Mouse (Mus musculus) heart, adult 8-10 months (tissue): Measurements from ENCODE around the gene Arpp19. TPM values are rescaled to one million over a fixed set of nuclear protein-coding genes. Genes with fewer than 3 reads are reported as not detected.

Experiments used
- DNase-seq: peaks from one replicate; pipeline ENCODE4 v3.0.0; 2022; ENCODE audit warnings: low spot score
- total RNA-seq, 4 experiments: library from RNA; stranded (reverse); gene quantifications; 2 replicates each; pipeline ENCODE4 v1.2.4; 2022

Gene Arpp19
- total RNA-seq: 100 to 1,000 TPM; 151 to 245 (median 188) TPM

DNA sequence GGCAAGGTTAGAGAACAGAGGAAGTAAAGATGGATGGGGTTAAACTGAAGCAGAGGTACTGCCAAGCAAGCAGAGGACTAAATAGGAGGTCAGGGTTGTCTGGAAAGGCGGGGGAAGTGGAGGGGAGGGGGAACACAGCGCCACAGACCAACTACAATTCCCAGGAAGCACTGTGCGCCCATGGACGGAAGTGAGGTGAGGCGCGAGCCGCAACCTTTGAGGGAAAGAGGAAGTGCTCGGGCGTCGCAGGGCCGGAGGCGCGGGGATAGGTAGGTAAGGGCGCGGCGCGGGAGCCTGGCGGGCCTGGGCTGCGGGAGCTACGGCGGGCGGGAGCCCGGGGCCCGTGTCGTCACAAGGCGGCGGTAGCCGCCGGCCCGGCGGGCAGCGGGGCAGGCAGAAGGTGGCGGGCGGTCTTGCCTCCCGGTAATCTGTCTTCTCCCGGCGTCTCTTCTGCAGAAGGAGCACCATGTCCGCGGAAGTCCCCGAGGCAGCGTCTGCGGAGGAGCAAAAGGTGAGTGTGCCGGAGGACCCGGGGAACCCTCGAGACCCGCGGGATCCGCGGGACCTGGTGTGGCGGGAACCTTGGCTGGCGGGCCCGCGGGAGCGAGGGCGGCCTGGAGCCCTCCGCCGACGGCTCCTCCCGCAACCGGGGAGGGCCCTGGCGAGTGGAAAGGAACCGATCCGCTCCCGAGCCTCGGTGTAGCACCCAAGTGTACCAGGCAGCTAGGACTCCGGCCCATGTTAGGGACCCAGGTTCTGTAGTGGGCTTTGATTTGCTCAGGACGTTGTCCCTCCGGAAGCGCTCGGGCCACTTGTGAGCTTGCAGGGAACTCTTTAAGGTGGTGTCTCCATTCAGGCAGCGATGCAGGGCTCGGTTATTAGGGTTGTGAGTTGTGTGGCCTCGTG is at the start of gene Arpp19:
Arpp19 (plus strand) TSS at position 164 of the 906 bp plus-strand sequence.
- DNase-seq: peak; percentile 80

GRCm38 (mm10) chr9:74988893-74989460 is 48.4 kb upstream of the Arpp19 start:
- DNase-seq: no peak

- no peak for DNase-seq
These were observed 47.4 kb upstream of the Arpp19 start for GRCm38 (mm10) chr9:74989990-74990389.

- no peak for DNase-seq
These were observed 42.7 kb upstream of the Arpp19 start for GRCm38 (mm10) chr9:74994611-74995257.

- no peak for DNase-seq
These were observed 41.1 kb upstream of the Arpp19 start for GRCm38 (mm10) chr9:74996349-74996748.

DNA sequence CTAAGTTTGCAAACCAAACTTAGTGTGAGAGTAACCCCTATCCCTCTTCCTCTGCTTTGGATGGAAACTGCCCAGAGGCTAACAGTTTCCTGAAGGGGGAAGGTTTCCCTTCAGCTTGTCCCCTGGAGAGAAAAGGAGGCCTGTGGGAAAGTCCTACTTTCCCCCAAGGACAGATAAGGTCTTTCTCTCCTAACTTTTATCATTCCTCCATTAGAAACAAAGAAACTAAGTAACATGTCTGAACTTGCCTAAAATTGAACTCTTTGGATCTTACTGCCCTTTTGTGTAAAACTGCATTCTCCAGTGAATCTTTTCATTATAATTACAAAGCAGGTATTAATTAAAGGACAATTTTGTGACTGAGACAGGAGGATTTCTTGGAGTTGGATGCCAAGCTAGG is 39.4 kb upstream of the Arpp19 start:
- DNase-seq: no peak

GRCm38 (mm10) chr9:75001006-75001405 is 36.4 kb upstream of the Arpp19 start:
- no peak for DNase-seq

- peak; percentile 65 for DNase-seq
These were observed 35.7 kb upstream of the Arpp19 start for GRCm38 (mm10) chr9:75001611-75002204.

GRCm38 (mm10) chr9:75002262-75002661 is 35.2 kb upstream of the Arpp19 start:
- no peak for DNase-seq

DNA sequence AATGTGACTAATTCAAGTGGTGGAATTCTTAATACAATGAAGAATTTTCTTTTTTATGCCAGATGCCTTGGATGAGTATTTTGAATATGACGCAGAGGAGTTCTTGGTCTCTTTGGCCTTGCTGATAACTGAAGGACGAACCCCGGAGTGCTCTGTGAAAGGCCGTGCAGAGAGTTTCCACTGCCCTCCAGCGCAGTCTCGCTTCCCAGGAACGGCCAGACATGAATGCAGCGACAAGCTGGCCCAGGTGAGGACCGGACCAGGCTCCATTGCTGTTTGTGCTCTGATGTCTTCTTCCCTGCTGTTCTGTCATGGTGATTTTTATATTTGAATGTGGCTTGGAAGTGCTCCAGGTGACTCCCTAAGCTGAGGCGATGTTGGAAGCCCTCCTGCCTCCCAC is 33.2 kb upstream of the Arpp19 start:
- no peak for DNase-seq

GRCm38 (mm10) chr9:75016591-75016990 is 20.8 kb upstream of the Arpp19 start:
- DNase-seq: no peak

- DNase-seq: no peak
These were observed 18.2 kb upstream of the Arpp19 start for GRCm38 (mm10) chr9:75019181-75019580.

DNA sequence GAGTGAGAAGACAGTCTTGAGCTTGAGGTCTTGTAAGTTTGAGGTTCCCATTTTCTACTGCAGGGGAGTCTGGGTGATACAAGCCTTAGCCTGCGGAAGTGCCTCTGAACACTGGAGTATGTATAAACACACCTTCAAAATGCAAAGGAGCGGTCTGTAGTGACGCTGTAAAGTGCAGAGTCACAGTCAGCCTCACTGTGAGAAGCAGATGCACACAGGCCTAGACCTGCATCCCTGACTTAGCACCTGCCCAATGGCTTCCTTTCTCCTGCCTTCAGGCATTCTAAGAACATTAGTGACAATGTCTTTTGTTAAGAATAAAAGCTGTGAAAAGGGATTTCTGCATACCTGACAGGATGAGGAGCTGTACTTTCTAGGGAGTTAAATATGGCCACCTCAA is 17.8 kb upstream of the Arpp19 start:
- DNase-seq: no peak

DNA sequence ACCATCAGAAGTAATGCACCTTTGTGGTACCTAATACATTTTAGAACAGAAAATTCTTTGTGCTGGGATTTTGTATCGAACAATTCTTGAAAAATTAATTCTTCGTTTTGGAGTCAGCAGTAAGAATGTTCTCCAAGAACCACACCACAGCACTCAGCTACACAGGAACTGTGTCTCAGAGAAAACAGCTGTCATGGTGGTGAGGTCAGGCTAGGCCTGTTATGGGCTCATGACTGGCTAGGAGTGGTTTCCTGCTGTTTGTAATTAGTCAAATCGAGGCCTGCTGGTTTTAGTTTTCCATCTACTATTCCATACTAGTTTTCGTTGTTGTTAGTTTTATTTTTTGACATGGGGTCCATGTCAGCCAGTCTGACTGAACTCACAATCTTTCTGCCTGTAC is 16.9 kb upstream of the Arpp19 start:
- no peak for DNase-seq

GRCm38 (mm10) chr9:75022546-75022945 is 14.9 kb upstream of the Arpp19 start:
- DNase-seq: no peak

- no peak for DNase-seq
These were observed 14.1 kb upstream of the Arpp19 start for GRCm38 (mm10) chr9:75023150-75023894.

GRCm38 (mm10) chr9:75024089-75024488 is 13.3 kb upstream of the Arpp19 start:
- DNase-seq: no peak

DNA sequence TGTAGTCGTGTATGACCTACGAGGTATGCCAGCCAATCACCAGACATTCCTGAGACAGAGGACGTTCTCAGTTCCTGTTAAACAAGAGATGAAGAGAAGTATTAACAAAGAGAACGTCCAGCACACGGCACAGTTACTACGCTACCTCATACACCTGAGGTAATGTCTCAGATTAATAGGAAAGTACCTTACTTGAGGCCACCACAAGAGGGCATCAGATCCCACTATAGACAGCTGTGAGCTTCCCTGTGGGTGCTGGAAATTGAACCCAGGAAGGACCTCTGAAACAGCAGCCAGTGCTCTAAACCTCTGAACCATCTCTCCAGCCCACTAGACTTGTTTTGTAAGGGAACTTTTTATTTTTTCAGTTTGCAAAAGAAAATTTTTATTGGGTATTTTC is 11.7 kb upstream of the Arpp19 start:
- no peak for DNase-seq

- DNase-seq: no peak
These were observed 5.0 kb upstream of the Arpp19 start for GRCm38 (mm10) chr9:75032408-75032807.

GRCm38 (mm10) chr9:75033141-75033540 is 4.3 kb upstream of the Arpp19 start:
- no peak for DNase-seq

DNA sequence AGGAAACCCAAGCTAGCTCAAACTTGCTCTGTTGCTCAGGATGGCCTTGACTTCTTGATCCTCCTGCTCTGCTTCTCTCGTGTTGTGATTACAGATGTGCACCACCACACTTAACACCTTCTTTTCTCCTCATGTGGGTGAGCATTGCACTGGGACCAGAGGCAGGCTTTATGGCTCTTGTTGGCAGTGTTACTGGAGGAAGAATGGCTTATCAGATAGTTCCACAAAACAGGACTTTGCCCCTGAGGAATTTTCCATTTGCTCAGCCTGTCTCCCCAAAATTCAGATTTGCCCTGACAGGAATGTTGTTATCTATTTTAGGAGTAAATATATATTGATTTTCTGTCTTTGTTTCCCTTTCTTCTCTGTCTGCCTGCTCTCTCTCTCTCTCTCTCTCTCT is 2.7 kb upstream of the Arpp19 start:
- DNase-seq: no peak

DNA sequence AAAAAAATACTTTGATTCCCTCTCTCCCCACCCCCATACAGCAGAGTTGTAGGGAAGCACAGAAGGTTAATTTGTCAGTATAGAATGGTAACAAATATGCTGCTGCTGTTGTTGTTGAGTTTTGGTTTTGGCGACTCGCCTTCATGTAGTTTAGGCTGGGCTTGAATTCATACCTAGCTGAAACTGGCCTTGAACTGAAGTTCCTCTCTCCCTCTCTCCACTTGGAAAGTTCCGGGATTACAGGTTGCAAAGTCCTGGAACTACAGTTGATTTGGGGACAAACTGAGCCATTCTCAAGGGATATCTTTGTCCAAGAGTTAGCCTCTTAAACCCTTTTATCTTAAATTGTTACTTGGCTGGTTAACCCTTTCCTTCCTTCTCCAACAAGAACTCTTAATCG is 1.5 kb upstream of the Arpp19 start:
- no peak for DNase-seq
